Mouse (Mus musculus) heart, adult 18-20 months (tissue): Measurements from ENCODE around the gene Maneal. TPM values are rescaled to one million over a fixed set of nuclear protein-coding genes. Genes with fewer than 3 reads are reported as not detected.
A peak's percentile ranks its signal among the peaks of the same experiment; 100 is the strongest.

Experiments used
- DNase-seq, 2 experiments: peaks; one replicate each; pipeline ENCODE4 v3.0.0; 2021 to 2022; ENCODE audit warnings: mixed read lengths in 1 of 2
- long read RNA-seq, 2 experiments: library from polyadenylated mRNA; stranded (forward); transcript quantifications; one replicate each; pipeline ENCODE4 v2.0.0; 2021
- total RNA-seq, 2 experiments: library from RNA; stranded (reverse); gene quantifications; 2 replicates each; pipeline ENCODE4 v1.2.3; 2021

The Maneal gene
- total RNA-seq = under 1 TPM; 0.52 to 0.57 TPM
- long read RNA-seq, experiment 1, partial matches to known transcripts = 0 of 1 reads
- long read RNA-seq, experiment 1, other reads (novel, unspliced or antisense) = 1 of 1 reads
- long read RNA-seq, experiment 2 = 0 reads

GRCm38 (mm10) chr4:124861283-124862188, at the start of gene Maneal:
Maneal (minus strand) TSS chr4:124862171.
- DNase-seq = no peak

GRCm38 (mm10) chr4:124905971-124906822, 44.2 kb upstream of the Maneal start:
- DNase-seq = no peak

- DNase-seq = no peak
Measured at GRCm38 (mm10) chr4:124905417-124905816, 43.4 kb upstream of the Maneal start.

GRCm38 (mm10) chr4:124899906-124900305, 37.9 kb upstream of the Maneal start:
- no peak for DNase-seq

- no peak for DNase-seq
Measured at GRCm38 (mm10) chr4:124898428-124898827, 36.5 kb upstream of the Maneal start.

- no peak for DNase-seq
Measured at GRCm38 (mm10) chr4:124894508-124895428, 32.8 kb upstream of the Maneal start.

- DNase-seq = no peak
Measured at GRCm38 (mm10) chr4:124893769-124894168, 31.8 kb upstream of the Maneal start.

- no peak for DNase-seq
Measured at GRCm38 (mm10) chr4:124890831-124891230, 28.9 kb upstream of the Maneal start.

GRCm38 (mm10) chr4:124889935-124890334, 28.0 kb upstream of the Maneal start:
- no peak for DNase-seq

GRCm38 (mm10) chr4:124888702-124889101, 26.7 kb upstream of the Maneal start:
- DNase-seq = no peak

- DNase-seq = peak in 1 of 2 experiments; percentile 35
Measured at GRCm38 (mm10) chr4:124882151-124882729, 20.3 kb upstream of the Maneal start.

GRCm38 (mm10) chr4:124881341-124881908, 19.5 kb upstream of the Maneal start:
- no peak for DNase-seq

GRCm38 (mm10) chr4:124880599-124880998, 18.6 kb upstream of the Maneal start, which contains the start of gene Epha10:
Epha10 (plus strand) TSS chr4:124880899.
- no peak for DNase-seq

GRCm38 (mm10) chr4:124872719-124873118, 10.7 kb upstream of the Maneal start:
- DNase-seq = no peak

- peak; percentile 62 to 80 for DNase-seq
Measured at GRCm38 (mm10) chr4:124860446-124860845, 1.5 kb downstream of the Maneal start.

GRCm38 (mm10) chr4:124858370-124858769, 3.6 kb downstream of the Maneal start:
- no peak for DNase-seq

GRCm38 (mm10) chr4:124856294-124856693, 5.7 kb downstream of the Maneal start:
- no peak for DNase-seq

- DNase-seq = peak; percentile 70 to 86
Measured at GRCm38 (mm10) chr4:124850933-124851658, 10.9 kb downstream of the Maneal start, which contains the start of gene 1110065P20Rik. 1110065P20Rik (minus strand) TSS chr4:124851196.

GRCm38 (mm10) chr4:124850261-124850913, 11.6 kb downstream of the Maneal start, which contains the start of gene Yrdc:
Yrdc (plus strand) TSS chr4:124850679.
- DNase-seq = peak; percentile 95
